Mouse (Mus musculus): Measurements from ENCODE around the gene Echdc3.

DNA sequence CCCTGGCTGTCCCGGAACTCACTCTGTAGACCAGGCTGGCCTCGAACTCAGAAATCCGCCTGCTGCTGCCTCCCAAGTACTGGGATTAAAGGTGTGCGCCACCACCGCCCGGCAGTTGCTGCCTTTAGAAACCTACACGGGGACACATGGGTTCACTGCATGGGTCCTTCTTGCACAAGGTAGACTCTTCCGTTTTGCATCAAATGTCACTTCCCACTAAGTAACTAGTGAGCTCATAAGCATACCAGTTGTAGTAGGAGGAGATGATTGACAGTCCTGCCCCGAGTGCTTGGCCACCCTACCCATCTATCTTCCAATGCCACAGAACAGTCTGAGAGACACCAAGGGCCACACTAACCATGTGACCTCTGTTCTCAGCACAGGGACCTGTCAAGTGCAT, 53.6 kb downstream of the Echdc3 start:
- TF ChIP-seq GATA1 (IDR thresholded peaks at IDR 0.05; ENCODE audit: borderline replicate concordance, low read length) (no peak), FLI1 (IDR thresholded peaks at IDR 0.05; ENCODE audit: low read length) (no peak)
